Mouse (Mus musculus) myocyte (in vitro differentiated cells): ENCODE data around the gene Tgoln1. TPM values are rescaled to one million over a fixed set of nuclear protein-coding genes. Genes with fewer than 3 reads are reported as not detected.

Experiments
- H3K27me3 ChIP-seq: one replicate; pipeline ENCODE4 v1.6.1; 2011; ENCODE audit not compliant: control insufficient read depth, insufficient read depth, insufficient read length
- H3K36me3 ChIP-seq: one replicate; pipeline ENCODE4 v1.6.1; 2011; ENCODE audit not compliant: control insufficient read depth, insufficient read depth
- H3K4me2 ChIP-seq: one replicate; pipeline ENCODE4 v1.6.1; 2011; ENCODE audit warnings: low read depth, control low read depth
- H3K4me3 ChIP-seq: one replicate; pipeline ENCODE4 v1.5.1; 2011; ENCODE audit warnings: mild to moderate bottlenecking, control low read depth, moderate library complexity
- H3K79me2 ChIP-seq: one replicate; pipeline ENCODE4 v1.6.1; 2011; ENCODE audit not compliant: control insufficient read depth, insufficient read depth
- H3ac ChIP-seq: one replicate; pipeline ENCODE4 v1.6.1; 2011; ENCODE audit not compliant: control insufficient read depth, insufficient read length
- CEBPB ChIP-seq: IDR thresholded peaks from 2 replicates; pipeline ENCODE4 v1.6.1; 2011; ENCODE audit warnings: mild to moderate bottlenecking, moderate library complexity; ENCODE audit not compliant: poor library complexity, insufficient read depth, severe bottlenecking
- E2F4 ChIP-seq: IDR thresholded peaks from one replicate; pipeline ENCODE4 v1.6.1; 2011; ENCODE audit warnings: mild to moderate bottlenecking, control low read depth, moderate library complexity; ENCODE audit not compliant: insufficient read depth
- MAX ChIP-seq: IDR thresholded peaks from one replicate; pipeline ENCODE4 v1.6.1; 2011; ENCODE audit warnings: low read depth, mild to moderate bottlenecking, control low read depth
- MYOD1 ChIP-seq, 3 experiments: IDR thresholded peaks; one replicate each; pipeline ENCODE4 v1.6.1; 2011; ENCODE audit warnings: control low read depth in 2 of 3, low read depth in 2 of 3, mild to moderate bottlenecking in 2 of 3, moderate library complexity in 1 of 3; ENCODE audit not compliant: insufficient read length in 2 of 3, control insufficient read depth in 1 of 3
- MYOG ChIP-seq, 3 experiments: IDR thresholded peaks; one replicate each; pipeline ENCODE4 v1.6.1; 2011; ENCODE audit warnings: control low read depth in 2 of 3, low read depth in 2 of 3, mild to moderate bottlenecking in 2 of 3; ENCODE audit not compliant: insufficient read length in 2 of 3, control insufficient read depth in 1 of 3, insufficient read depth in 1 of 3
- POLR2A ChIP-seq: IDR thresholded peaks from one replicate; pipeline ENCODE4 v1.6.1; 2011; ENCODE audit warnings: low read depth, mild to moderate bottlenecking, control low read depth, moderate library complexity; ENCODE audit not compliant: insufficient read length
- POLR2AphosphoS2 ChIP-seq: IDR thresholded peaks from one replicate; pipeline ENCODE4 v1.6.1; 2011; ENCODE audit warnings: low read depth, control low read depth; ENCODE audit not compliant: insufficient read length
- REST ChIP-seq: IDR thresholded peaks from one replicate; pipeline ENCODE4 v1.6.1; 2011; ENCODE audit warnings: mild to moderate bottlenecking, control low read depth, moderate library complexity; ENCODE audit not compliant: insufficient read depth, insufficient read length
- SRF ChIP-seq: IDR thresholded peaks from one replicate; pipeline ENCODE4 v1.6.1; 2011; ENCODE audit warnings: low read depth; ENCODE audit not compliant: control insufficient read depth, insufficient read length
- TCF12 ChIP-seq: IDR thresholded peaks from one replicate; pipeline ENCODE4 v1.6.1; 2011; ENCODE audit warnings: mild to moderate bottlenecking, control low read depth; ENCODE audit not compliant: poor library complexity, insufficient read depth, severe bottlenecking
- TCF3 ChIP-seq: IDR thresholded peaks from one replicate; pipeline ENCODE4 v1.6.1; 2011; ENCODE audit warnings: low read depth, control low read depth; ENCODE audit not compliant: insufficient read length
- USF1 ChIP-seq: IDR thresholded peaks from one replicate; pipeline ENCODE4 v1.6.1; 2011; ENCODE audit warnings: low read depth, mild to moderate bottlenecking, control low read depth, moderate library complexity
- polyA plus RNA-seq: library from polyadenylated mRNA; unstranded; fragments of >200 nt; fragmentation: generic; extraction: Trizol; gene quantifications from one replicate; pipeline ENCODE4 v1.2.1, GENCODE M21; 2012; ENCODE audit warnings: missing spikeins

Tgoln1 gene
- polyA plus RNA-seq: 16.3 TPM

DNA sequence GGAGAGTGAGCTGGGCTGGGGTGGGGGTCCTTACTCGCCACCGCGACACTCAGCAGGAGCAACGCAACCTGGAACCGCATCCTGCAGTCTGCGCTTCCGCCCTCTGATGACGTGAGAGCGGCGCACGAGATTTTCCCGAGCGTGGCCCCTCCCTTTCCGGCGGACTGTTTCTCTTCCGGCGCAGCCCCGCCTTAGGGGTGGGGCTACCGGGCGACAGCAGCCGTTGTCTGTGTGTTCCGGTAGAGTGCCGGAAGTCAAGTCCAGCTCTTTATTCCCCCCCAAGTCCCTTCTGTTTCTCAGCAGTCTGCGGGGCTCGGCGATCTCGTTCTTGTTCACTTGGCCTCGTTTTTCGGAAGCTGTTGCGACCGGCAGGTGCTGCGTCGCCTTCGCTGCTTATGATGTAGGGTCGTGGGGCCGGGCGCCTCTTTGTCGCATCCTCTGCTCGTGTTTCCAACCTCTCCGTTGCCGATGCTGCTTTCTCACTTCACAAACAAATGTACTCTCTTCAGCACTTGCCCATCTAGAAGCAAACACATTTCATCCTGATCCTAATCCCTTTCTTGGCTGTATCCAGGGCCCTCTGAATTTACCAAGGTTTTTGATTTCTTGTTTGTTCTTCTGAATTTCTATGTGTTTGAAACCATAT is at the start of gene Tgoln1:
Gene Tgoln1, minus strand, starts transcription at position 358 of the 646 bp plus-strand sequence.
- TF ChIP-seq POLR2AphosphoS2: peak; percentile 99
- peak; percentile 97 for TF ChIP-seq POLR2A
- no peak for TF ChIP-seq E2F4
- no peaks in the 10 kb centered on the region for H3K27me3 ChIP-seq
- H3K4me2 ChIP-seq: peak within 1 kb of the TSS; percentile 97
- peaks cover 20% of the 10 kb centered on the region for H3K79me2 ChIP-seq
- peak within 1 kb of the TSS; percentile 95 for H3K4me3 ChIP-seq
- peak within 1 kb of the TSS; percentile 44 for H3ac ChIP-seq
- H3K36me3 ChIP-seq: peaks cover 18% of the 10 kb centered on the region

GRCm38 (mm10) chr6:72664290-72664689 is 47.5 kb upstream of the Tgoln1 start:
- Histone ChIP-seq H3K4me3 (no peak overlapping the region), H3K27me3 (no peaks in the 10 kb centered on the region), H3ac (no peak overlapping the region), H3K79me2 (peaks cover 7% of the 10 kb centered on the region), H3K4me2 (no peak overlapping the region), H3K36me3 (no peaks in the 10 kb centered on the region)
- TF ChIP-seq POLR2A (no peak), TCF3 (no peak)

- Histone ChIP-seq H3ac (no peak overlapping the region), H3K36me3 (no peaks in the 10 kb centered on the region), H3K79me2 (peaks cover 7% of the 10 kb centered on the region), H3K4me3 (no peak overlapping the region), H3K4me2 (no peak overlapping the region), H3K27me3 (no peaks in the 10 kb centered on the region)
- no peak for TF ChIP-seq TCF3
- no peak for TF ChIP-seq USF1
- TF ChIP-seq CEBPB: no peak
- no peak for TF ChIP-seq E2F4
- no peak for TF ChIP-seq TCF12
- no peak for TF ChIP-seq REST
- no peak for TF ChIP-seq SRF
- TF ChIP-seq MYOD1 (IDR thresholded peaks at IDR 0.05; ENCODE audit: control insufficient read depth in 1 of 3, insufficient read length in 2 of 3, low read depth in 2 of 3): no peak
- no peak for TF ChIP-seq MYOG (IDR thresholded peaks at IDR 0.05; ENCODE audit: control insufficient read depth in 1 of 3, insufficient read depth in 1 of 3, insufficient read length in 2 of 3, low read depth in 2 of 3)
- no peak for TF ChIP-seq POLR2AphosphoS2
- TF ChIP-seq MAX: no peak
- TF ChIP-seq POLR2A: no peak
These were observed 46.2 kb upstream of the Tgoln1 start for GRCm38 (mm10) chr6:72663000-72663399.

DNA sequence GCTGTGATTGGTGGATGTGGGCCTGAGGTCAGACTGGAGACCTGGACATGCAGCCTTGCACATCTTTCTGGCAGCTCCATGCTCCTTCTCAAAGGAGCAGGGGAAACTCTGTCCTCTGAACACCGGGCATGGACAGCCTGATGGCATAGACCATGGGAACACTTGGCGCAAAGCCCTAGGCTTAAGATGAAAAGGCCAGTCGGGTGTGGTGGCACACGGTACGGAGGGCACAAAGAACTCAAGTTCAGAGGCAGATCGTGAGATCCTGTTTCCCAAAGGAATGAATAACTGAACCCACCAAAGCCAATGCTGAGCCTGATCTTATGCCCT is 43.6 kb upstream of the Tgoln1 start:
- peak overlapping the region; percentile 70 for H3K4me2 ChIP-seq
- TF ChIP-seq E2F4 (no peak), MYOG (IDR thresholded peaks at IDR 0.05; ENCODE audit: control insufficient read depth in 1 of 3, insufficient read depth in 1 of 3, insufficient read length in 2 of 3, low read depth in 2 of 3) (no peak), MAX (no peak), USF1 (no peak), REST (no peak), POLR2AphosphoS2 (no peak), MYOD1 (IDR thresholded peaks at IDR 0.05; ENCODE audit: control insufficient read depth in 1 of 3, insufficient read length in 2 of 3, low read depth in 2 of 3) (no peak), TCF12 (no peak), CEBPB (no peak), TCF3 (no peak), SRF (no peak), POLR2A (no peak)

DNA sequence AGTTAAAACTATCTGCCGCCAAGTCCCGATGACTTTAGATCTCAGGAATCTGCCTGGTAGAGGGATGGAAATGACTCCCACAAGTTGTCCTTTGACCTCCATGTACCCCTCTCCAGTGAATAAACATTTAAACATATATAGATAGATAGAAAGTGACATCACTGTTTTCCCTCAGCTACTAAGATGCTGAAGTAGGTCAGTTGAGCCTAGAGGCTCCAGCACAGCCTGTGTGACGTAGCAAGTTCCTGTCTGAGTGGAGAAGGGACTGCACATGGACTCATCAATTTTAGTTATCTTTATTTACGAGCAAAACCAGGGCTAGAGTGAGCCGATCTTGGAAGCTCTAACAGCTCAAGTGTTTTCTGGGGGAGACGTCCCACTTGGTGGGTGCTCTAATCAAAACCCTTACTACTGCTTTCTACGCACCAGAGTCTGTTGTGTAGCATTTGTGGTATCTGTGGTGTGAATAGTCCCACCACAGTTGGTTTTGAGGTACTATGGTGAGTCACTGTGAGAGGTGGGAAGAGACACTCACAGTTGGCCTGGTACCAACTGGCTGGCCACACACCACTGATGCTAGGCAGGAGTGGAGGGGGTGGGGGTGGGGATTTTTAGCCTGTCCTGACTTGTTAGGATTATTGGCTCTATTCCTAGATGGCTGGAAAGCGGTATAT is 43.1 kb upstream of the Tgoln1 start:
- Histone ChIP-seq H3K79me2 (peaks cover 8% of the 10 kb centered on the region), H3K36me3 (no peaks in the 10 kb centered on the region), H3K4me3 (no peak overlapping the region), H3ac (no peak overlapping the region), H3K4me2 (peak overlapping the region; percentile 70), H3K27me3 (no peaks in the 10 kb centered on the region)
- TF ChIP-seq CEBPB: no peak
- no peak for TF ChIP-seq REST
- peak in 1 of 3 experiments; percentile 54 for TF ChIP-seq MYOD1 (IDR thresholded peaks at IDR 0.05; ENCODE audit: control insufficient read depth in 1 of 3, insufficient read length in 2 of 3, low read depth in 2 of 3)
- no peak for TF ChIP-seq SRF

More for the DNA sequence above, 43.6 kb upstream of the Tgoln1 start:
- Histone ChIP-seq H3K27me3 (no peaks in the 10 kb centered on the region), H3ac (no peak overlapping the region), H3K36me3 (no peaks in the 10 kb centered on the region), H3K79me2 (peaks cover 8% of the 10 kb centered on the region), H3K4me3 (no peak overlapping the region)
